Mouse (Mus musculus) myocyte (in vitro differentiated cells): Measurements from ENCODE around the gene Kcnn3.

ENCODE experiments used
- MAX ChIP-seq: IDR thresholded peaks from one replicate; pipeline ENCODE4 v1.6.1; 2011; ENCODE audit warnings: low read depth, mild to moderate bottlenecking, control low read depth
- MYOD1 ChIP-seq, 3 experiments: IDR thresholded peaks; one replicate each; pipeline ENCODE4 v1.6.1; 2011; ENCODE audit warnings: control low read depth in 2 of 3, low read depth in 2 of 3, mild to moderate bottlenecking in 2 of 3, moderate library complexity in 1 of 3; ENCODE audit not compliant: insufficient read length in 2 of 3, control insufficient read depth in 1 of 3
- POLR2A ChIP-seq: IDR thresholded peaks from one replicate; pipeline ENCODE4 v1.6.1; 2011; ENCODE audit warnings: low read depth, mild to moderate bottlenecking, control low read depth, moderate library complexity; ENCODE audit not compliant: insufficient read length
- POLR2AphosphoS2 ChIP-seq: IDR thresholded peaks from one replicate; pipeline ENCODE4 v1.6.1; 2011; ENCODE audit warnings: low read depth, control low read depth; ENCODE audit not compliant: insufficient read length
- TCF12 ChIP-seq: IDR thresholded peaks from one replicate; pipeline ENCODE4 v1.6.1; 2011; ENCODE audit warnings: mild to moderate bottlenecking, control low read depth; ENCODE audit not compliant: poor library complexity, insufficient read depth, severe bottlenecking

GRCm38 (mm10) chr3:89569058-89569457, 49.1 kb downstream of the Kcnn3 start:
- no peak for TF ChIP-seq POLR2AphosphoS2
- TF ChIP-seq POLR2A = no peak
- no peak for TF ChIP-seq MAX
- no peak for TF ChIP-seq MYOD1 (IDR thresholded peaks at IDR 0.05; ENCODE audit: control insufficient read depth in 1 of 3, insufficient read length in 2 of 3, low read depth in 2 of 3)
- no peak for TF ChIP-seq TCF12
